Mouse (Mus musculus): ENCODE data around the gene Grid1.

- TF ChIP-seq CTCF (IDR thresholded peaks at IDR 0.05) (no peak), POLR2A (IDR thresholded peaks at IDR 0.05; ENCODE audit: insufficient read depth, low read depth, low read length) (no peak)
Observed at GRCm38 (mm10) chr14:35123260-35123875, 303.5 kb downstream of the Grid1 start.
